Mouse (Mus musculus) urinary bladder, adult 18-20 months (tissue): Measurements from ENCODE around the gene Arid2.
"Not testable (repeated sequence)": the region's sequence is repeated elsewhere in the genome, so short reads cannot be mapped to it uniquely, and the experiment has no call there.

Experiments
- DNase-seq, 2 experiments: peaks; one replicate each; pipeline ENCODE4 v3.0.0; 2022; ENCODE audit warnings: low spot score in 2 of 2, mixed read lengths in 2 of 2

The Arid2 gene

GRCm38 (mm10) chr15:96286015-96286934, 1.0 kb upstream of the Arid2 start:
- peak; percentile 94 for DNase-seq

GRCm38 (mm10) chr15:96286935-96287292, 404 bp upstream of the Arid2 start:
- no peak for DNase-seq

- peak; percentile 23 to 64 for DNase-seq
These were observed 888 bp downstream of the Arid2 start for GRCm38 (mm10) chr15:96287976-96288835.

GRCm38 (mm10) chr15:96288836-96289390, 1.6 kb downstream of the Arid2 start:
- DNase-seq, result no peak

GRCm38 (mm10) chr15:96290001-96290400, 2.7 kb downstream of the Arid2 start:
- no peak for DNase-seq

- no peak for DNase-seq
These were observed 6.1 kb downstream of the Arid2 start for GRCm38 (mm10) chr15:96293444-96293843.

GRCm38 (mm10) chr15:96297078-96297590, 9.8 kb downstream of the Arid2 start:
- DNase-seq, result no peak

GRCm38 (mm10) chr15:96297623-96298188, 10.4 kb downstream of the Arid2 start:
- no peak for DNase-seq

- no peak for DNase-seq
These were observed 22.0 kb downstream of the Arid2 start for GRCm38 (mm10) chr15:96309310-96309709.

GRCm38 (mm10) chr15:96312902-96313301, 25.6 kb downstream of the Arid2 start:
- DNase-seq, result no peak

- DNase-seq, result no peak
These were observed 28.3 kb downstream of the Arid2 start for GRCm38 (mm10) chr15:96315664-96316063.

GRCm38 (mm10) chr15:96319335-96319734, 32.0 kb downstream of the Arid2 start:
- no peak for DNase-seq

- no peak for DNase-seq
These were observed 38.5 kb downstream of the Arid2 start for GRCm38 (mm10) chr15:96325726-96326328.

GRCm38 (mm10) chr15:96328722-96329121, 41.4 kb downstream of the Arid2 start:
- DNase-seq, result not testable (repeated sequence)

GRCm38 (mm10) chr15:96330536-96330935, 43.2 kb downstream of the Arid2 start:
- DNase-seq, result no peak

GRCm38 (mm10) chr15:96332468-96333213, 45.3 kb downstream of the Arid2 start:
- DNase-seq, result no peak

- no peak for DNase-seq
These were observed 46.0 kb downstream of the Arid2 start for GRCm38 (mm10) chr15:96333350-96333749.

- DNase-seq, result no peak
These were observed 53.6 kb downstream of the Arid2 start for GRCm38 (mm10) chr15:96340924-96341323.

- DNase-seq, result no peak
These were observed 54.8 kb downstream of the Arid2 start for GRCm38 (mm10) chr15:96342097-96342496.

- no peak for DNase-seq
These were observed 55.6 kb downstream of the Arid2 start for GRCm38 (mm10) chr15:96342871-96343270.
